Mouse (Mus musculus): Measurements from ENCODE around the gene Tmsb4x.

Gene Tmsb4x

GRCm38 (mm10) chrX:167182411-167182810, 26.7 kb downstream of the Tmsb4x start:
- DNase-seq (ENCODE audit: low spot score), result no peak

- DNase-seq (ENCODE audit: low spot score), result no peak
Measured at GRCm38 (mm10) chrX:167179961-167180642, 29.0 kb downstream of the Tmsb4x start.

- no peak for DNase-seq (ENCODE audit: low spot score)
Measured at GRCm38 (mm10) chrX:167179549-167179948, 29.6 kb downstream of the Tmsb4x start.

- no peak for DNase-seq (ENCODE audit: low spot score)
Measured at GRCm38 (mm10) chrX:167175319-167175718, 33.8 kb downstream of the Tmsb4x start.

GRCm38 (mm10) chrX:167174311-167174710, 34.8 kb downstream of the Tmsb4x start:
- DNase-seq (ENCODE audit: low spot score), result no peak

- no peak for DNase-seq (ENCODE audit: low spot score)
Measured at GRCm38 (mm10) chrX:167172256-167172655, 36.9 kb downstream of the Tmsb4x start.

GRCm38 (mm10) chrX:167171281-167171680, 37.8 kb downstream of the Tmsb4x start:
- no peak for DNase-seq (ENCODE audit: low spot score)

- no peak for DNase-seq (ENCODE audit: low spot score)
Measured at GRCm38 (mm10) chrX:167167282-167167681, 41.8 kb downstream of the Tmsb4x start.

GRCm38 (mm10) chrX:167166051-167166450, 43.1 kb downstream of the Tmsb4x start:
- no peak for DNase-seq (ENCODE audit: low spot score)

- DNase-seq (ENCODE audit: low spot score), result no peak
Measured at GRCm38 (mm10) chrX:167157691-167158090, 51.4 kb downstream of the Tmsb4x start.

Data from spleen, adult 12 weeks (tissue).